Mouse (Mus musculus): Measurements from ENCODE around the gene Cxcl14.

The Cxcl14 gene

GRCm38 (mm10) chr13:56295943-56296658, at the start of gene Cxcl14:
TSS of gene Cxcl14 (minus strand) at chr13:56296551.
- DNase-seq (ENCODE audit: low spot score): peak; percentile 32

DNA sequence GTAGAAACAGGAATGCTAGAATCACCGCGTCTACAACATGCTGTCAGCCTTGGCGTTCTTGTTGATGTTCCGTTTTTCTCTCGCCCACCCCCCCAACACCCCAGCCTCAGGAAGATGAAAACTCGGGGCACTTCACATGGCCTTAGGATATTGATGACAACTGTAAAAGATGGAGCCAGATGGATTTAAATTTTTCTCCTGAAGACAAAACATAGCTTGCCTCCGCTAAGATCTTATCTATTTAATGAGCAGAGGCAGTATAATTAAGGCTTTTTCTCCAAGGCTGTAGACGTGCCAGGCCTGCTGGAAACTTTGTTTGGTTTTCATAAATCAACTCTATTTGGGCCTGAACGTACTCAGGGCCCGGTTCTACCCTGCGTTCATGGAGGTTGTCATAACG, 48.0 kb upstream of the Cxcl14 start:
- DNase-seq (ENCODE audit: low spot score): no peak

GRCm38 (mm10) chr13:56342491-56342890, 46.1 kb upstream of the Cxcl14 start:
- DNase-seq (ENCODE audit: low spot score): no peak

DNA sequence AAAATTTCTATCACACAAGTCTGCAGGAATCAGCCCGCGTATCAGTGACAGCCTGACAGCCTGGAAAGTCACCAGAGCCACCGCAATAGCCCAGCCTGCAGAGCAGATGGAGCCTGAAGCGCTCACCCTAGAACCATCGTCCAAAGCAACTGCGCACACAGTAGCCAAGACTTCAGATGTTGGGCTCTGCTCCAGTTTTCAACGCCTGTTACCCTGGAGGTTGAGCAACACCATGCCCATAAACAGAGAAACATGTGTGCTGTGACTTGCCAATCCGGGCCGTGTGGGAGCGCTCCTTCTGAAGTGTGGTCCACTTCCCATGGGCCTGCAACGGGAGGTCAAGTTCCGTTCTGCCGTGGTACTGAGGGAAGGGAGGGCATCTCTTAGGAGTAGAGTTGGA, 44.2 kb upstream of the Cxcl14 start:
- no peak for DNase-seq (ENCODE audit: low spot score)

DNA sequence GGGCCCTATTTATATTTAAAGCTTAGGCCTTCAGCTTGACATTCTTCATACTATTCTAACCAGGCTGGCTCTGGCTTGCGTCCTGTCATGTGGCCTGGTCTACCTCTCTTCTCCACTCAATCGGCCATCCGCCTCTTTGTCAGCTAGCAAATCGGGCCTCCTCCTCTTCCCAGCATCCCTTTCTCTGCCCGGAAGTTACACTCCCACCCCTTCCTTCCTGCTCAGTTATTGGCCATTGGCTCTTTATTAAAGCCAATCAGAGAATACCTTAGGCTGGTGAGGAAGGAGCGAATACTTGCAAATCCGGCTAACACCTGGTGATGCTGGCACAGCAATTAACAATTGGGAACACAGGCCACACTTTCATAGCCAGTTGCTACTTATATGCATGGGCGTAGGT, 43.5 kb upstream of the Cxcl14 start:
- DNase-seq (ENCODE audit: low spot score): no peak

DNA sequence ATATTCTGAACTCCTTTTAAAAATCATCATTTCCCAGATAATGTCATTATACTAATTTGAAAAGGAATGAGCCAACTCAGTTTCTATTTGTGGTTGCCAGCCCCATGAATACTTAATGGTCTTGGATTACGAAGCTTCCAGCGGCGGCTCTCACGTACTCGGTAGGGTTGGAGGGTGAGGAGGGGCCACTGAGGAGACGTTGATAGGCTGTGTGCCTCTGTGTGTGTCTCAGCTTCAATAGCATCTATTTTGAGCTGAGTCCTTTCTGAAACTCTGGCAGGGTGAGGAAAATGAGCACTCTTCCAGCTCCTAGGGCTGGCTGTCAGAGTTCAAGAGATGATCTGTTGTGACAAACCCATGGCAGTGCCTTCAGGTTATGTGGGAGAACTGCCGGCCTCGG, 40.6 kb upstream of the Cxcl14 start:
- DNase-seq (ENCODE audit: low spot score): no peak

DNA sequence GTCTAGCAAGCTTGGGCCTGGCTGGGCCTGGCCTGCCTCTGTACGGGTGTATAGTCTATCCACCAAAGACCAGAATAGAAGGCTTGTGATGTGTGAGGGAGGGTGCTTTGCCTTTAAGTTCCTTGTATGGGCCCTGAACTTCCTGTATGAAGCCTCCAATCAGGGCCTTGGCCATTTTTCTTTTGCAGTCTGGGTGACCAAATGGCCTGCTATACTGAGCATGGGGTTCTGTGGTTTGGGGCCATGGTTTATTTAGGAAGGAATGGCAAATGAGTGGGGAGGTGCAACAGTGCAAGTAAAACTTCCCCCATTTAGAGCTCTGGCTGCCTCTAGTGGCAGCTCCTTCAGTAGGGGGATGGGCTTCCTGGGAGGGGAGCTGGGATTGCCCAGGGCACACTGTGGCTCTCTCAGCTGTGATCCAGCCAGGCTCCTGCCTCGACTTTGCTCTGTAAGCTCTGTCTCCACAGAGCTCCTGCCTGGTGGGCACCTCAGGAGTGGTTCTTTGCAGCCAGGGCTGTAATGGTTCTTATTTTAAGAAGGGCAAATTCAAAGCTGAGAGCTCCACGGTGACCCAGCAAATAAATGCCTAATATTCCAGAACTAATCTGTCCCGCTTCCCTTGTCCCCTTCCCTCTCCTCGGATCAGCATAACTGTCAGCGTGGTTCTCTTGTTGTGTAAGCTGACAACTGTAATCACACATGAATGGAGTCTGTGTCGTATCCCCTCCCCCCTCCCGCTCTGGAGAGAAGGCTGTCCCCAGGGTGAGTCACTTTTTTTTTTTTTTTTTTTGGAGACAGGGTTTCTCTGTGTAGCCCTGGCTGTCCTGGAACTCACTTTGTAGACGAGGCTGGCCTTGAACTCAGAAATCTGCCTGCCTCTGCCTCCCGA, 38.7 kb upstream of the Cxcl14 start:
- no peak for DNase-seq (ENCODE audit: low spot score)

DNA sequence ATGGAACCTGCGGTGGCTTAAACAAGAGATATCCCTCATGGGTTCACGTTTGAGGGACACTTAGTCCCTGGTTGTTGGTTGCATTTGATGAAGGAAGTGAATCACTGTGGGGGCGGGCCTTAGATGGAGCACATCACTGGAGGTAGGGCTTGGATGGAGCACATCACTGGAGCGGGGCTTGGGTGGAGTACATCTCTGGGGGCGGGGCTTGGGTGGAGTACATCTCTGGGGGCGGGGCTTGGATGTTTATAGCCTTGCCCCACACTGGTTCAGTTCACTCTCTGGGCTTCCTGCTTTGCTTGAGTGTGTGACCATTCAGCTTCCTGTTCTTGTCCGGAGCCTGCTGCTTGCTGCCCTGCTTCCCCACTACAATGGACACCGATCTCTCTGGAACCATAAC, 37.9 kb upstream of the Cxcl14 start:
- DNase-seq (ENCODE audit: low spot score): no peak

- DNase-seq (ENCODE audit: low spot score): no peak
These were observed 36.0 kb upstream of the Cxcl14 start for GRCm38 (mm10) chr13:56332356-56332755.

DNA sequence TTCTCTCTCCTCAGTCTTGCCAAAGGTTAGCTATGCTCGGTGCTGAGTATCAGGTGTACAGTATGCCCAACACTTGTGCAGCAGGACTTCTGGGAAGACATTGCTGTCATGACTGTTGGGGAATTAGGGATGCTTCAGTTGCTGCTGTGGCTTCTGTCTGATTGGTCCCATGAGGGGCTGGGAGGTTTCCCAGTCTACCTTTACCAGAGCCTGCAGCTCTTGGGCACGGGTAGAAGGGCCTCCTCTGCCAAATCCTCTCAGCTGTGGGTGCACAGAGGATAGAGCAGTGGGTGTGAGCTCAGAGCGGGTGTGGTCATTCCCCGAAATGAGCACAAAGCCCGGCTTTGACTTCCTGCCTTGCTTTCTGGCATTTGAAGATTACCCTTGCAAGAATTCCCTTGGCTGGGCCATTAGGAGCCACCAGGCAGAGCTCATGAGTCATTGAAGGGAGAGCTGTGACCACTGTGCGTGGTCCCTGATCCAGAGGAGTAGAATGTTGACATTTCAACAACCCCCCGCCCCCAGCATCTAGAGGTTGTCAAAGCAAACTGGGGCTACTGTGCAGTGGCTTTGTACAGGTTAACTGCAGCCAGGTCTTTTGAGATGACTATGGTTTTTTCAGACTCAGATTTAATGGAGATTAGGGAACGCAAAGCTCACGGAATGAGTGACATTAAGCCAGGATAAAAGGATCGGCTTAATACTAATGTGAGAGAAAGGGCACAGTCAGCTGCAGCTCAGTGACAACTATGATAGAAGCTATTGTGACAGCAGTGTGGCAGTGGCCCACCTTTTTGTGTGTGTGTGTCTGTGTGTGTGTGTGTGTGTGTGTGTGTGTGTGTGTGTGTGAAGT, 34.5 kb upstream of the Cxcl14 start:
- no peak for DNase-seq (ENCODE audit: low spot score)

- no peak for DNase-seq (ENCODE audit: low spot score)
These were observed 33.4 kb upstream of the Cxcl14 start for GRCm38 (mm10) chr13:56329769-56330168.

GRCm38 (mm10) chr13:56329165-56329564, 32.8 kb upstream of the Cxcl14 start:
- no peak for DNase-seq (ENCODE audit: low spot score)

DNA sequence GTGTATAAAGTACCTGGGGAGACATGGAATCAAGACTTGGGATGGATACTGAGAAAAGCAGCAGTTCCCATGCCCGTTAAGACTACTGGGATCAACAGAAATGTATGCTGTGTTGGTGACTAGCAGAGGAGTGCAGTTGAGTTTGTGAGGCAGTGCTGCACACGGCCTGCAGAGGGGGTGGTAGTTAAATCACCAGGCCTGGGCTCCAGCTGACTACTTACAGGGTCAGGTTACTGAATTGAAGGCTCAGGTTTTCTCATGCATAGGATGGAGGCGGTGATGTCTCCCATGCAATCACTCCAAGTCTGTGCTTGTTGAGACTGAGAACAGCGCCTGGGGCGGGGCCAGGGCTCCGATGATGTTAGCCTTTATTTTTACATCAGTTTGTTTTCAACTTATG, 31.4 kb upstream of the Cxcl14 start:
- no peak for DNase-seq (ENCODE audit: low spot score)

DNA sequence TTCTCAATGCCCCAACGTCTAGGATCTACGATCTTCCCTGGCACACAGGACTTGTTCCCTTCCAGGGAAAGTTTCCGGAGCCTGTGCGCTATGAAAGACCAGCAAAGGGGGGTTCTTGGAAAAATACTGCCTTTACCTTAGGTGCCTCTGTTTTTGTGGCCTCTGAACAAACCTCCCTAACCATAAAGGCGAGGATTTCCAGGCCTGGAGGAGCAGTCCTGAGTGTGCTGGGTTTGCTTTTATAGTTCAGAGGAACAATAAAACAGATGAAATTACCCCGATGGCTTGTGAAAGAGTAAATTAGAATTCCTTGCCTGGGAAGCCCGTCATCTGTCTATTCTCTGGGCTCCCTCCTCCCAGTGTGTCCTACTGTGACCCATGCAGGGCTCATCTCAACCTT, 25.3 kb upstream of the Cxcl14 start:
- DNase-seq (ENCODE audit: low spot score): no peak

DNA sequence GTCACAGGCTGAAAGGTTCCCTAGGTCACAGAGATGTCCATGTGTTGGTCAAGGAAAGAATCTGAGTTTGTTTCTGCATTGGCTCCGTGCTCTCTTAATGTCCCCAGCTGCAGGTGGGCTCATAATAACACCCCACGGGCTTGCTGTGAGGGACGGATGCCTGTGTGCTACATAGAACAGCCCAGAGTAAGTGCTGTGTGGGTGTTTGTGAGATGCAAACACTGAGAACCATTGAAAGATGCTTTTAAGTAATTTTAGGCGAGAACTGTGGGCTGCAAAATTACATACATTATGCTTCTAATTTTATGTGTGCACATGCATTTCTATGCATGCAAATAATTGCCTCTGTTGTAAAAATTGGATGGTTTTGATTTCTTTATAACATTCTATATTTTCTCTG, 20.6 kb upstream of the Cxcl14 start:
- no peak for DNase-seq (ENCODE audit: low spot score)

DNA sequence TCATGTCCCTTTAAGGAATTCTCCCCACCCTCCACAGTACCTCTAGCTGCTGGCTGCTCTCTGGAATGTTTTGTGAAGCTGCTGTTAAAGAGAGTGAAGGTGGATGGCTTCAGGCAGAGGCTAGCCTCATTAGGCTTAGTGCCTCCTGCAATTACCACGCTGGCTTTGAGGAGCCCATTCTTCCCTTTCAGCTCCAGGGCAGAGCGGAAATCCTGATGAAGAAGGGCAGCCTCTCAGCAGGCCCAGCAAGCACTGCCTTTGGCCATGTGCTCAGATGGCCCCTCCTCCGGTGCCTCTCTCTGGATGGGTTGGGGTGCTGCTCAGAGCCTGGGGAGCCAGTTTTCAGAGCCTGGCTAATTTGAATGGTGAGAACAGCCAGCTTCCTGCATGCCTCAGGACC, 18.9 kb upstream of the Cxcl14 start:
- no peak for DNase-seq (ENCODE audit: low spot score)

DNA sequence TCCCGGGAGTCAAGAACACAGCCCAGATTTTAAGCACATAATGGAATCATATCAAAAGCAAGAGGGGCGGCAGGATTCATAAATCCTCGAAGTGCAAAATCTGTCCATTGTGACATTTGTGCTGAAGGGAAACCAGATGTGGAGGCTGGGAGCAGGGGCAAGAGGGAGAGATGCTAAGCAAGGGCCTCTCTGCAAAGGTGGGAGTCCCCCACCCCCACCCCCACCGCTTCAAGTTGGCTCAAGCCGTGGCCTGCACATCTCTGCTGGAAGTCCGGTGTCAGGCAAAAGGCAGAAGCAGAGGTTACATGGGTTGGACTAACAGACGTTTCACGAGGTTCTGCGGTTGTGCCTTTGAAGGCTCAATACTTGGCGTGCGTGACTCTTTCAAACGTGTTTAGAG, 8.7 kb upstream of the Cxcl14 start:
- no peak for DNase-seq (ENCODE audit: low spot score)

- DNase-seq (ENCODE audit: low spot score): no peak
These were observed 8.1 kb upstream of the Cxcl14 start for GRCm38 (mm10) chr13:56304453-56304852.

DNA sequence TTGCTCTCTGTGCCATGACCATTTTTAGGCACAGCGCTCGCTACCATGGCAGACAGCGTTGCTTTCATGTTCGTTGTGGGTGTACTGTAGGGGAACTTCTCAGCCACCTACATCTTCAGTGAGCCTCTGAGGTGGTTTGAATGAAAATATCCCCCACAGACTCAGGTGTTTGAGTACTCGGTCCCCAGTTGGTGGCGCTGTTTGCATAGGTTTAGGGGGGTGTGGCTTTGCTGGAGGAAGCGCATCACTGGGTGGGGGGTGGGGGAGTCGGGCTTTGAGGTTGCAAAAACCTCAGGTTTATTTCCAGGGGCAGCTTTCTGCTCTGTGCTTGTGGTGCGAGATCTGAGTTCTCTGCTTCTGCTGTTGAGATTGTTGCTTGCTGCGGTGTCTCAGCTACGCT, 3.0 kb upstream of the Cxcl14 start:
- no peak for DNase-seq (ENCODE audit: low spot score)

DNA sequence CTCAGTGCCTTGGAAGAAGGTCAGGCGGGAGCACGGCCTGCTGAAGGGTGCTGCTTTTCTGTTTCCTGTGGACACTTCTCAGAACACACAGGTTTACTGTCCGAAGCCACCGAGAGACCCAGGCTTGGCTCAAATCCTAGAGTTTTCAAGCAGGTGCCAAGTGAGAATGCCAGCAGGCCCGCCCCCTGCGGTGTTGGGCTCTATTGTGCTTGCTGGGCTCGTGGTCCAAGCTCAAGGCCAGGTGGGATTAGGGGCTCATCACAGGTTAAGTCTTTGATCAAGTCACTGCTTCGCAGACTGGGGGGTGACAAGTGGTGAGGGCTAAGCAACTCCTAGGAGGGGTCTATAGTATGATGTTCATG, 289 bp upstream of the Cxcl14 start:
- DNase-seq (ENCODE audit: low spot score): no peak

DNA sequence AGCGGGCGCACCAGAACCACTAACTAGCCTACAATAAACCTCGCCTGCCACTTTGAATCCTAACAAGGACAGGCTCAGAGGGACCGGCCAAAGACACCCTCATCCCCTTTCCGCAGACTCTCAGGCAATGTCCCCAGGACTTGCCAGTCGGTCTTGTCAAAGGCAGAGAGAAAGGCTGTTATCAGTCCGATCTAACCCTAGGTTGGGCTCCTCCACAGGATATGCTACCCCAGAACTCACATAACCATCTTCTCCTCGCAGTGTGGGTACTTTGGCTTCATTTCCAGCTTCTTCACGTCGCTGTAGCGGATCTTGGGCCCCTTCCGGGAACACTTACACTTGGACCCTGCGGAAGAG, 787 bp downstream of the Cxcl14 start:
- no peak for DNase-seq (ENCODE audit: low spot score)

DNA sequence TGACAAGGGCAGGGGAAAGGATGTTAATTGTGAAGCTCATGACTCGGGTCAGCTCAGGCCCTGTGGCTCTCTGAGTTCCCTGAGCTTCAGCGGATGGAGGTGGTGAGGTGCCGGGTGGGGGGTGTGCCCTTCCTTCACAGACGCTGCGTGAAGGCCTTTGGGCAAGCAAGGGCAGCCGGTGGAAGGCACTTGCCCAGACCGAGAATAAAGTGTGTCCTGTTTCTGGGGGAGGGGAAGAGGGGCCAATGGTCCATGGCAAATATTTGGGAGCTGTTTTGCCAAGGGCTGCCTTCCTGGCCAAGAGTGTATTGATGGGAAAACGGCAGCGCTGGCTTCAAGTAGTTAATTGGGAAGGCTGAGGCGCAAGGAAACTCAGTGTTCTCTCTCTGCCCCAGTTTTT, 1.4 kb downstream of the Cxcl14 start:
- DNase-seq (ENCODE audit: low spot score): no peak

GRCm38 (mm10) chr13:56289998-56290397, 6.4 kb downstream of the Cxcl14 start:
- DNase-seq (ENCODE audit: low spot score): no peak

Data from ovary, adult 18-20 months (tissue).